Mouse (Mus musculus) midbrain, embryonic 11.5 days (tissue): ENCODE results near the gene Cldn3. TPM values are rescaled to one million over a fixed set of nuclear protein-coding genes. Genes with fewer than 3 reads are reported as not detected.

ENCODE experiments used
- ATAC-seq: fragments of 200-750 bp; cut with Nextera tagmentation; 2 replicates; pipeline ENCODE4 v1.8.0; 2017; ENCODE audit warnings: moderate TSS enrichment, moderate library complexity; ENCODE audit not compliant: low FRiP score
- DNase-seq: peaks from one replicate; pipeline ENCODE4 v3.0.0; 2015; ENCODE audit warnings: low spot score; ENCODE audit errors: missing footprints
- H3K27ac ChIP-seq: fragments of 300-500 bp; sonication (generic); 2 replicates; pipeline ENCODE4 v1.5.1; 2014; ENCODE audit warnings: low read depth, low read length
- H3K27me3 ChIP-seq: fragments of 300-500 bp; sonication (generic); 2 replicates; pipeline ENCODE4 v1.6.1; 2014; ENCODE audit warnings: mild to moderate bottlenecking, low read length, moderate library complexity, mixed read lengths; ENCODE audit not compliant: control insufficient read depth, insufficient read depth
- H3K36me3 ChIP-seq: fragments of 300-500 bp; sonication (generic); 2 replicates; pipeline ENCODE4 v1.6.1; 2014; ENCODE audit warnings: mild to moderate bottlenecking, low read length, moderate library complexity, mixed read lengths; ENCODE audit not compliant: control insufficient read depth, insufficient read depth
- H3K4me1 ChIP-seq: fragments of 300-500 bp; sonication (generic); 2 replicates; pipeline ENCODE4 v1.6.1; 2014; ENCODE audit warnings: low read length; ENCODE audit not compliant: control insufficient read depth, insufficient read depth
- H3K4me2 ChIP-seq: fragments of 300-500 bp; sonication (generic); 2 replicates; pipeline ENCODE4 v1.6.1; 2014; ENCODE audit warnings: mild to moderate bottlenecking, moderate library complexity
- H3K4me3 ChIP-seq: fragments of 300-500 bp; sonication (generic); 2 replicates; pipeline ENCODE4 v1.5.1; 2014; ENCODE audit warnings: low read depth, low read length
- H3K9ac ChIP-seq: fragments of 300-500 bp; sonication (generic); 2 replicates; pipeline ENCODE4 v1.6.1; 2014; ENCODE audit warnings: low read length
- H3K9me3 ChIP-seq: fragments of 300-500 bp; sonication (generic); 2 replicates; pipeline ENCODE4 v1.6.1; 2016; ENCODE audit warnings: low read length; ENCODE audit not compliant: control insufficient read depth
- WGBS: fragments of 180-500 bp; shearing (Covaris S2); extraction: QIAGEN DNeasy Blood & Tissue Kit; methylation state at CpG from one replicate; pipeline ENCODE4 v1.1.7; 2014; 5-methylcytosine and 5-hydroxymethylcytosine counted together
- polyA plus RNA-seq: library from polyadenylated mRNA; unstranded; fragments of >200 nt; fragmentation: Nextera tagmentation; extraction: Ambion mirVana; gene quantifications from 2 replicates; pipeline ENCODE4 v1.2.1, GENCODE M21; 2014

The Cldn3 gene
- polyA plus RNA-seq, 1 experiment from 2014 or later = 1.4 TPM

DNA sequence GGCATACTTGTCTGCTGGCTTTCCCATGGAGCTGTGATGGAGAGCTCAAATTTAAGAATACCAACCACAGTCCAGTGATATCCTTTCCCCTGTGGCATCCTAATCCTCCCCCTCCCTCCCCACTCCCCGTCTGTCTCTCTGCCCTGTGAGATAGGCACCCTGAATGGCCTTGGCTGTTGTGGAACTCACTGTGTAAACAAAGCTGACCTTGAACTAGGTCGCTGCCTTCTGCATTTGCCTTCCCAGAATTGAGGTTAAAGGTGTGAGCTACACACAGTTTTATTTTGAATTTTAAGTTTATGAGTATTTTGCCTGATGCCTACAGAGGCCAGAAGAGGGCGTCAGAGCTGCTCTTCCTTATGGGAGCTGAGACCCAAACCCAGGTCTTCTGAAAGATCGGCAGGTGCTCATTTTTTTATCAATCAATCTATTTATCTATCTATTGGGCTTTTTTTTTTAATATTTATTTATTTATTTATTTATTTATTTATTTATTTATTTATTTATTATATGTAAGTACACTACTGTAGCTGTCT, 30.3 kb downstream of the Cldn3 start:
- Histone ChIP-seq H3K27me3 (no peaks in the 10 kb centered on the region), H3K9me3 (no peaks in the 10 kb centered on the region), H3K36me3 (no peaks in the 10 kb centered on the region), H3K4me3 (no peak overlapping the region), H3K27ac (no peak overlapping the region), H3K9ac (no peak overlapping the region), H3K4me1 (peaks cover 7% of the 10 kb centered on the region; the same call in 1 of the 2 replicates), H3K4me2 (no peak overlapping the region)
- DNase-seq (no peak), ATAC-seq (no peak)
- WGBS = 56% methylated on average over 4 of the region's 4 CpGs

DNA sequence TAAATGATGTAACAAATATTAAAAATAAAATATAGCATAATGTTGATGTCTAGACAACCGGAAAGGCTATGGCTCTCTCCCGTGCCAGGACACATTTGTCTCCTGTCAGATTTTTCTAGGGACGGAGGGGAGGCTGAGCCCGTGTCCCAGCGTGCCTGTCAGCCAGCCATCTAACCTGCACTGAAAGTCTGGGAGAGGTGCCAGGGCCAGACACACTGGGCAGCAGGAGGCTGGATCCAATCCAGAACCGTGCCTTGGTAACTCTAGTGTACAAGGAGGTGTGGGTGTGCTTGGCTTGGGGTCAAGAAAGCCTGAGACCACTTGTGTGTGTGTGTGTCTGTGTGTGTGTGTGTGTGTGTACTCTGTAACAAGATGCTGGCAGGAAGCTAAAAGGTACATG, 35.8 kb downstream of the Cldn3 start:
- H3K4me3 ChIP-seq = no peak overlapping the region
- DNase-seq = no peak
- 84% methylated on average over 6 of the region's 6 CpGs for WGBS
- no peak overlapping the region for H3K27ac ChIP-seq
- no peaks in the 10 kb centered on the region for H3K27me3 ChIP-seq
- H3K4me2 ChIP-seq = no peak overlapping the region
- H3K36me3 ChIP-seq = no peaks in the 10 kb centered on the region
- no peak for ATAC-seq
- H3K9ac ChIP-seq = no peak overlapping the region
- H3K9me3 ChIP-seq = no peaks in the 10 kb centered on the region
- peaks cover 5% of the 10 kb centered on the region; the same call in 1 of the 2 replicates for H3K4me1 ChIP-seq

DNA sequence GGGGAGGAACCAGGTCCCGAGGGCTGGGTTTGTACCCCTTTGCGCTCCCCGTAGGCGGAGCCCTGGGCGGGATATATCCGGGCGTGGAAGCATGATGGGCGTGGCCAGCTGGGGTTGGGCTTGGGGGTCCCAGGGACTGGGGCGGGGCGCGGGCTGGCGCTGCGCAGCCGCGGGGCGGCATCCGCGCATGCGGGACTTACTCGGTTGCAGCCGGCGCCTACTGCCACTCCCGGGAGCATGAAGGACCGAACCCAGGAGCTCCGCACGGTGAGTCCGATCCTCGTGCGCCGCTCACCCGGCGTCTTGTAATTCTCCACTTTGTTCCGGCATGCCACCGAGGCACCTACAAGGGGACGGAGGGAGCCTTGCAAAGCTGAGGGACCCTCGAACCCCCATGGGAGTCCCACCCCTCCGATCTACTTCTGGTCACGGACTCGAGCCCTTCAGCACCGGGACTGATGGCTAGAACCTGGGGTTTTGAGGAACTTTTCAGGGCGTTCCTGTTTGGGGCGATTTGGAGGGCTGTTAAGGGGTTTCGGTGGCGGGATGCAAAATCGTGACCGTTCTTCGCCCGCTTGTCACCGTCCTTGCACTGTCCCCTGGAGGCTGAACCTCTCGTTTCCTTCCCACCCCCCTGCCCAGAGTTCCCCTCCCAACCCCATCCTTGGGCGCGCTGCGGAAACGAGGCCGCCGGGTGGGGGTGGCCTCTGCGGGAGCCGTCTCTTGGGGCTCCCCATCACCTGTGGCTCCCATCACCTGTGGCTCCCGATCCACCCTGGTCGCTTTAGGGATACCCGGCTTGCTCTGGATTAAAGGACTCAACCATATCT, 37.5 kb downstream of the Cldn3 start, which contains the start of gene Stx1a:
Gene Stx1a (plus strand): TSS at position 139 of the 830 bp plus-strand sequence.
- no peaks in the 10 kb centered on the region for H3K9me3 ChIP-seq
- H3K4me2 ChIP-seq = peak within 1 kb of the TSS; percentile 94
- 1% methylated on average over 61 of the region's 61 CpGs for WGBS
- no peaks in the 10 kb centered on the region for H3K27me3 ChIP-seq
- peak; percentile 98 for DNase-seq
- H3K36me3 ChIP-seq = no peaks in the 10 kb centered on the region
- peaks cover 5% of the 10 kb centered on the region; the same call in 1 of the 2 replicates for H3K4me1 ChIP-seq
- peak within 1 kb of the TSS; percentile 73 for H3K9ac ChIP-seq
- H3K27ac ChIP-seq = no peak within 1 kb of the TSS; the same call in 1 of the 2 replicates
- ATAC-seq = peak; percentile 95
- peak within 1 kb of the TSS; percentile 68 for H3K4me3 ChIP-seq

DNA sequence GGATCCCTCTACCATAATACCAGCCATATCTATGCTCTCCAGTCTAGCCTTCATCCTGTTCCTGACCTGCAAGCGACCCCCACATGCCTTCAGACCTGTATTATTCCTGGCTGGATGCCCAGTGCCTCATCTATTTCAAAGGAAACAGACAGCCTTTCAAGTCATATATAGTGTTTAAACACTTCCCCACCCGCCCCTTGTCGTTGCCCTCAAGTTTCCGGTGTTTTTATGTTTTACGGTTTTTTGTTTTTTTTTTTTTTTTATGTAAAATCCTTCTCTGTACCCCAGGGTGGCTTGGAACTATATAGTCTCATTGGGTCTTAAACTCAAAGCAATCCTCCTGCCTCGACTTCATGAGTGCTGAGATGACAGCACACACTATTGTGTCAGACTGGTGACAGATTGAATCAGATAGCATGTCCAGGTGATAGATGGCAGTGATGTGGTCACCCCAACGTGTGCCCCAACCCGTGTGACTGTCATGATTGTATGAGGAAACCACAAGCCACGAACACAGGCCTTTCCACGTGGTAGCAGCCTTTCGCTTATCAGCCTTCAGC, 38.7 kb downstream of the Cldn3 start:
- ATAC-seq (no peak), DNase-seq (no peak)
- no peak overlapping the region for H3K27ac ChIP-seq
- no peaks in the 10 kb centered on the region for H3K9me3 ChIP-seq
- no peak overlapping the region for H3K9ac ChIP-seq
- H3K4me3 ChIP-seq = no peak overlapping the region
- H3K4me2 ChIP-seq = no peak overlapping the region
- H3K36me3 ChIP-seq = no peaks in the 10 kb centered on the region
- H3K4me1 ChIP-seq = peaks cover 5% of the 10 kb centered on the region; the same call in 1 of the 2 replicates
- WGBS = 76% methylated on average over 11 of the region's 11 CpGs
- H3K27me3 ChIP-seq = no peaks in the 10 kb centered on the region

DNA sequence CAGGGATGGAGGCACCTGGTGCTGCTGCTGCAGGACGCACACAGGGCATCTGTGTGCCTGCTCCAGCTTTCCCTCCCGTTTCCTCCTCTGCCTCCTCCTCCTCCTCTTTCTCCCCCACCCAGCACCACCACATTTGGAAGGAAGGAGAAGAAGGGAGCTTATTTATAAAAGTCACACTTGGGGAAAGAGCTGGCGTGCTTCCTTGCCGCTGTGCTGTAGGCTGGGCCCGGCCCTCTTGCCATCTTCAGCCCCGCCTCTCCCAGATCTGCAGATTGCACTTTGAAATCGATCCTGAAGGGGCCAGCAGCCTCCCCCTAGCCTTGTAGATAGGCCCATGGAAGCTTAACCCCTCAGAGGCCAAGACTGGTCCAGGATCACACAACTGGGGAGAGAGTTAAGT, 39.9 kb downstream of the Cldn3 start:
- no peak for ATAC-seq
- Histone ChIP-seq H3K4me1 (peaks cover 5% of the 10 kb centered on the region; the same call in 1 of the 2 replicates), H3K27me3 (no peaks in the 10 kb centered on the region), H3K9ac (no peak overlapping the region), H3K36me3 (no peaks in the 10 kb centered on the region), H3K27ac (no peak overlapping the region), H3K9me3 (no peaks in the 10 kb centered on the region), H3K4me3 (no peak overlapping the region), H3K4me2 (no peak overlapping the region)
- WGBS = 21% methylated on average over 7 of the region's 7 CpGs
- DNase-seq = no peak

DNA sequence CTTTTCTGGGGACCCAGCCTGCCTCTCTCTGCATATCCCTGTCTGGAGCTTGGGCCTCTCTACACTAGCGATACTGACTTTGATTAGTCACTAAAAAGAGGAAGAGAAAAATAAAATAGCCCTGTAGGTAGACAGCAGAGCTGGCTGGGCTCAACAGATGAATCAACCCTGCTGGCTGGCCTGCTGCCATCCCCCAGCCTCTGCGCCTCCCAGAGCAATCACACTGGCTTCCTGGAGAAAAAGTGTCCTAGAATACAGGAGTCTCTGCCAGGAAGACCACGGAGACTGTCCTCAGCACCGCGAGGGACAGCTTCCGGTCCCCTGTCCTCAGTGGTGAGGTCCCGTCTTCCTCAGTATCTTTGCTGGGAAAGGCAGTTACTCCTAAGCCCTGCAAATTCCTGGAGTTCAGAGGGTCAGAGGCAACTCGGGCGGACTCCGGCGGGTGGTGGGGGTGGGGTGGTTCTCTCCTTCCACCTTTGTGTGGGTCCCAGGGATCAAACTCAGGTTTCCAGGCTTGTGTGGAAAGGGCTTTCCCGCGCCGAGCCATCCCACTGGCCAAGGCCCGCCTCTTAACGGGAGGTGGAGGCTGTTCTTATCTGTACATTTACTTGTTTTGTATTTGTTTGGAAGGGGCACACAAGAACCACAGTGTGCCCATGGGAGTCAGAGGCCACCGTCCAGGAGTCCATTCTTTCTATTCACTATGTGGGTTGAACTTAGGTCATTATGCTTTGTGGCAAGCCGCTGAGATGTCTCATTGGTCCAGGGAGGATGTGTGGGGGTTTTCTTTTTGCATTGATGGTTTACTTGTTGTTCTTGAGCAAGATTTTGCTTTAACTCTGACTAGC, 43.2 kb downstream of the Cldn3 start:
- Histone ChIP-seq H3K4me1 (peaks cover 1% of the 10 kb centered on the region; the same call in 1 of the 2 replicates), H3K4me3 (no peak overlapping the region), H3K9me3 (no peaks in the 10 kb centered on the region; the same call in 1 of the 2 replicates), H3K27me3 (no peaks in the 10 kb centered on the region), H3K27ac (no peak overlapping the region), H3K9ac (no peak overlapping the region; the same call in 1 of the 2 replicates), H3K36me3 (no peaks in the 10 kb centered on the region), H3K4me2 (no peak overlapping the region)
- 68% methylated on average over 18 of the region's 18 CpGs for WGBS
- DNase-seq = no peak
- ATAC-seq = no peak

DNA sequence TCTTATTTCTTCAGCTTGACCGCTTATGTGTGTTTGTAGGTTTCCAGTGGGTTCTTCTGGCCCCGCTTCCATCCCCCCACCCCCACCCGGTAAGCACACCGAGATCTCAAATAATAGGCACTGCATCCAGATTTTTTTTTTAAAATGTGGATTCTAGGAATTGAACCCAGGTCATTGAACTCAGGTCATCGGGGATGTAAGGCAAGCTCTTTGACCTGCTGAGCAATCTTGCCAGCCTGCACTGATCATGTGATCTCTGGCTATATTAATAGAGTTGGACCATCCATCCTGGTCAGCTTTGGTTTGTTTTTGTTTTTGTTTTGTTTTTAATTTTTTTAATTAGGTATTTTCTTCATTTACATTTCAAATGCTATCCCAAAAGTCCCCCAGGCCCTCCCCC, 46.6 kb downstream of the Cldn3 start:
- no peaks in the 10 kb centered on the region for H3K36me3 ChIP-seq
- 93% methylated on average over 5 of the region's 5 CpGs for WGBS
- H3K9ac ChIP-seq = no peak overlapping the region
- H3K27me3 ChIP-seq = no peaks in the 10 kb centered on the region
- no peak overlapping the region for H3K4me3 ChIP-seq
- ATAC-seq = no peak
- no peak for DNase-seq
- H3K9me3 ChIP-seq = no peaks in the 10 kb centered on the region; the same call in 1 of the 2 replicates
- no peak overlapping the region for H3K27ac ChIP-seq
- H3K4me2 ChIP-seq = no peak overlapping the region
- no peaks in the 10 kb centered on the region for H3K4me1 ChIP-seq

DNA sequence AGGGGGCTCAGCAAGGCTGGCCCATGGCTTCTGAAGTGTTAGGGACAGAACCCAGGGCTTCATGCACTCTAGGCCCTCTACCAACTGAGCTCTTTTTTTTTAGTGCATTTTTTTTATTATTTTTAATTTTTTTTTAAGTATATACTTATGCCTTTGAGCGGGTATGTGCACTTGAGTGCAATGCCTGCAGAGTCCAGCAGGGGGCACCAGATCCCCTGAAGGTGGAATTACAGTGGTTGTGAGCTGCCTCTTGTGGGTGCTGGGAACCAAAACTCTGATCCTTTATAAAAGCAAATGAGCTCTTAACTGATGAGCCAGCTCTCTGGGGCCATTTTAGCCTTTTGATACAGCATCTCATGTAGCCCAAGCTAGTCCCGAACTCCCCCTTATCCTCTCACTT, 48.6 kb downstream of the Cldn3 start:
- H3K4me1 ChIP-seq = no peaks in the 10 kb centered on the region
- WGBS = 91% methylated on average over 2 of the region's 2 CpGs

More for the DNA sequence above, 48.6 kb downstream of the Cldn3 start:
- Histone ChIP-seq H3K9me3 (no peaks in the 10 kb centered on the region; the same call in 1 of the 2 replicates), H3K27me3 (no peaks in the 10 kb centered on the region), H3K4me2 (no peak overlapping the region), H3K9ac (no peak overlapping the region), H3K27ac (no peak overlapping the region), H3K36me3 (no peaks in the 10 kb centered on the region), H3K4me3 (no peak overlapping the region)
- ATAC-seq (no peak), DNase-seq (no peak)
